Comparison of ENCODE assay signal across 18 mouse cellular contexts in genomic region chr7:112602966-112603365, GRCm38 (mm10).
DNase-seq lines count a peak whose midpoint lies in the region; ATAC-seq and TF ChIP-seq lines count a peak whose summit lies in the region.
"Had no signal": no experiment of that assay in that cellular context is flagged by ENCODE, and none has a peak within 500 bp of the region (broad histone marks: within the 10 kb centered on the region; RNA-seq: fewer than 3 reads in every experiment).

No protein-coding gene starts in this region.

- no peaks in the 10 kb centered on the region for H3K9me3 ChIP-seq in embryonic facial prominence, embryonic 14.5 days (ENCODE audit: control insufficient read depth, low read length)
- no peaks in the 10 kb centered on the region for H3K9me3 ChIP-seq in embryonic facial prominence, embryonic 10.5 days
- no peaks in the 10 kb centered on the region for H3K9me3 ChIP-seq in heart, embryonic 15.5 days (replicated peaks)
- H3K9me3 ChIP-seq in lung, embryonic 14.5 days (ENCODE audit: low read depth, low read length) = no peaks in the 10 kb centered on the region
- no peaks in the 10 kb centered on the region for H3K9me3 ChIP-seq in stomach, embryonic 16.5 days (replicated peaks; ENCODE audit: control insufficient read depth, low read length)
- no peaks in the 10 kb centered on the region for H3K9me3 ChIP-seq in midbrain, embryonic 16.5 days (replicated peaks; ENCODE audit: control insufficient read depth, low read length, poor library complexity, severe bottlenecking)

- no peak overlapping the region for H3K4me2 ChIP-seq in embryonic facial prominence, embryonic 14.5 days (ENCODE audit: low read depth, low read length)
- H3K4me2 ChIP-seq in heart, embryonic 15.5 days = no peak overlapping the region
- H3K4me2 ChIP-seq in lung, embryonic 14.5 days = no peak overlapping the region
- no peak overlapping the region for H3K4me2 ChIP-seq in stomach, embryonic 16.5 days (ENCODE audit: low read depth, low read length)
- no peak overlapping the region for H3K4me2 ChIP-seq in midbrain, embryonic 16.5 days (ENCODE audit: low read length)
- H3K4me2 ChIP-seq: hindbrain, embryonic 14.5 days; liver, embryonic 11.5 days had no signal

- DNase-seq in embryonic facial prominence, embryonic 14.5 days (ENCODE audit: low spot score) = peak; percentile 62
- DNase-seq in embryonic facial prominence, embryonic 10.5 days (ENCODE audit: low spot score) = no peak
- no peak for DNase-seq in heart, postnatal 36 days
- DNase-seq in lung, embryonic 14.5 days = no peak
- DNase-seq in lung, postnatal 4 days = no peak
- DNase-seq: cerebellum, adult 11-12 months; cerebellum, postnatal 36 days; gastrocnemius, postnatal 10 days; kidney, adult 18-20 months; layer of hippocampus, postnatal 36 days; lung, postnatal 10 days; spleen, adult 18-20 months; thymus, postnatal 14 days had no signal

- H3K27ac ChIP-seq in embryonic facial prominence, embryonic 14.5 days (replicated peaks; ENCODE audit: low read depth, low read length) = peak overlapping the region; percentile 23; the same call in 1 of the 2 replicates
- no peak overlapping the region for H3K27ac ChIP-seq in embryonic facial prominence, embryonic 10.5 days (replicated peaks)
- H3K27ac ChIP-seq in heart, embryonic 15.5 days = peak overlapping the region; percentile 35
- H3K27ac ChIP-seq in lung, embryonic 14.5 days (ENCODE audit: low read depth) = peak overlapping the region; percentile 24; the same call in 1 of the 2 replicates
- peak overlapping the region; percentile 48; the same call in 1 of the 2 replicates for H3K27ac ChIP-seq in stomach, embryonic 16.5 days (ENCODE audit: low read length)
- H3K27ac ChIP-seq in midbrain, embryonic 16.5 days (ENCODE audit: low read length) = no peak overlapping the region
- H3K27ac ChIP-seq: hindbrain, embryonic 14.5 days had no signal

- no peak for ATAC-seq in embryonic facial prominence, embryonic 14.5 days (ENCODE audit: low read depth)
- no peak for ATAC-seq in heart, embryonic 15.5 days (replicated peaks; ENCODE audit: insufficient number of reproducible peaks, insufficient read depth, low FRiP score, low read depth)
- ATAC-seq in lung, embryonic 14.5 days (ENCODE audit: insufficient read depth) = no peak
- ATAC-seq in stomach, embryonic 16.5 days (ENCODE audit: insufficient read depth, low FRiP score) = no peak
- no peak for ATAC-seq in midbrain, embryonic 16.5 days

- 78% methylated on average over 5 of the region's 5 CpGs for WGBS in embryonic facial prominence, embryonic 14.5 days
- 92% methylated on average over 5 of the region's 5 CpGs for whole genome bisulfite sequencing in embryonic facial prominence, embryonic 10.5 days
- WGBS in heart, embryonic 15.5 days = 69% methylated on average over 5 of the region's 5 CpGs
- 74% methylated on average over 5 of the region's 5 CpGs for WGBS in lung, embryonic 14.5 days
- 78% methylated on average over 5 of the region's 5 CpGs for WGBS in stomach, embryonic 16.5 days
- whole genome bisulfite sequencing in midbrain, embryonic 16.5 days = 91% methylated on average over 5 of the region's 5 CpGs

- H3K36me3 ChIP-seq in embryonic facial prominence, embryonic 14.5 days (ENCODE audit: control insufficient read depth, insufficient read depth, low read length) = no peaks in the 10 kb centered on the region
- H3K36me3 ChIP-seq in embryonic facial prominence, embryonic 10.5 days (replicated peaks) = no peaks in the 10 kb centered on the region
- no peaks in the 10 kb centered on the region for H3K36me3 ChIP-seq in heart, embryonic 15.5 days
- H3K36me3 ChIP-seq in lung, embryonic 14.5 days (ENCODE audit: insufficient read depth) = no peaks in the 10 kb centered on the region
- H3K36me3 ChIP-seq in stomach, embryonic 16.5 days (ENCODE audit: control insufficient read depth, insufficient read depth, low read length) = no peaks in the 10 kb centered on the region
- no peaks in the 10 kb centered on the region for H3K36me3 ChIP-seq in midbrain, embryonic 16.5 days (ENCODE audit: control insufficient read depth, insufficient read depth, low read length)

- TF ChIP-seq CTCF in lung, embryonic 14.5 days (IDR thresholded peaks at IDR 0.05; ENCODE audit: low read depth) = no peak

- no peak overlapping the region for H3K4me3 ChIP-seq in embryonic facial prominence, embryonic 14.5 days (ENCODE audit: low read depth, low read length)
- no peak overlapping the region for H3K4me3 ChIP-seq in embryonic facial prominence, embryonic 10.5 days
- no peak overlapping the region for H3K4me3 ChIP-seq in heart, embryonic 15.5 days
- H3K4me3 ChIP-seq in lung, embryonic 14.5 days (ENCODE audit: low read depth, low read length) = no peak overlapping the region
- no peak overlapping the region for H3K4me3 ChIP-seq in stomach, embryonic 16.5 days (replicated peaks; ENCODE audit: low read length)
- H3K4me3 ChIP-seq in midbrain, embryonic 16.5 days (ENCODE audit: low read depth, low read length) = no peak overlapping the region

- H3K4me1 ChIP-seq in embryonic facial prominence, embryonic 14.5 days (ENCODE audit: control insufficient read depth, insufficient read depth, low read length) = peaks cover 6% of the 10 kb centered on the region
- peaks cover 9% of the 10 kb centered on the region; the same call in 1 of the 2 replicates for H3K4me1 ChIP-seq in embryonic facial prominence, embryonic 10.5 days
- H3K4me1 ChIP-seq in heart, embryonic 15.5 days (replicated peaks) = peaks cover 20% of the 10 kb centered on the region
- H3K4me1 ChIP-seq in lung, embryonic 14.5 days (ENCODE audit: insufficient read depth) = peaks cover 7% of the 10 kb centered on the region
- H3K4me1 ChIP-seq in stomach, embryonic 16.5 days (ENCODE audit: control insufficient read depth, insufficient read depth, low read length) = peaks cover 12% of the 10 kb centered on the region; the same call in 1 of the 2 replicates
- H3K4me1 ChIP-seq in midbrain, embryonic 16.5 days (ENCODE audit: control insufficient read depth, insufficient read depth, low read length) = peaks cover 7% of the 10 kb centered on the region; the same call in 1 of the 2 replicates

- H3K9ac ChIP-seq in embryonic facial prominence, embryonic 14.5 days (ENCODE audit: low read depth, low read length) = no peak overlapping the region
- no peak overlapping the region for H3K9ac ChIP-seq in heart, embryonic 15.5 days
- no peak overlapping the region for H3K9ac ChIP-seq in lung, embryonic 14.5 days
- H3K9ac ChIP-seq in stomach, embryonic 16.5 days (ENCODE audit: low read length) = no peak overlapping the region
- H3K9ac ChIP-seq in midbrain, embryonic 16.5 days (ENCODE audit: low read depth, low read length) = no peak overlapping the region
- H3K9ac ChIP-seq: hindbrain, embryonic 14.5 days had no signal

- H3K27me3 ChIP-seq in embryonic facial prominence, embryonic 14.5 days (replicated peaks; ENCODE audit: control insufficient read depth, insufficient read depth, low read length) = no peaks in the 10 kb centered on the region
- H3K27me3 ChIP-seq in embryonic facial prominence, embryonic 10.5 days (replicated peaks; ENCODE audit: low read depth, poor library complexity, severe bottlenecking) = 0 out of 2 replicates have a peak, but pooled peaks cover 3% of the 10 kb centered on the region
- no peaks in the 10 kb centered on the region for H3K27me3 ChIP-seq in heart, embryonic 15.5 days
- no peaks in the 10 kb centered on the region for H3K27me3 ChIP-seq in lung, embryonic 14.5 days (ENCODE audit: insufficient read depth, low read length)
- no peaks in the 10 kb centered on the region for H3K27me3 ChIP-seq in stomach, embryonic 16.5 days (ENCODE audit: control insufficient read depth, insufficient read depth, low read length)
- no peaks in the 10 kb centered on the region for H3K27me3 ChIP-seq in midbrain, embryonic 16.5 days (ENCODE audit: control insufficient read depth, insufficient read depth, low read depth, low read length)

- intact Hi-C loops in heart, postnatal 36 days (cut with DNase I) = no loop called here

Comparison
In these comparisons a context has a peak if more than half of its experiments do, and no peak if none do; other contexts are left out.
1. H3K27ac ChIP-seq: peak in embryonic facial prominence, embryonic 14.5 days (single experiment), heart, embryonic 15.5 days (single experiment), lung, embryonic 14.5 days (single experiment) and stomach, embryonic 16.5 days (single experiment); none in embryonic facial prominence, embryonic 10.5 days (single experiment) and midbrain, embryonic 16.5 days (single experiment).